Mouse (Mus musculus) adrenal gland, postnatal 36 days (tissue): ENCODE measurements around the gene Fgd3. TPM values are rescaled to one million over a fixed set of nuclear protein-coding genes. Genes with fewer than 3 reads are reported as not detected.

Experiments
- DNase-seq, 2 experiments: peaks; one replicate each; pipeline ENCODE4 v3.0.0; 2021; ENCODE audit warnings: mixed read lengths in 1 of 2
- total RNA-seq, 2 experiments: library from RNA; stranded (reverse); gene quantifications; 2 replicates each; pipeline ENCODE4 v1.2.3; 2021

Gene Fgd3
- total RNA-seq, 2 experiments from 2014 or later: 2.7 to 5.3 TPM

DNA sequence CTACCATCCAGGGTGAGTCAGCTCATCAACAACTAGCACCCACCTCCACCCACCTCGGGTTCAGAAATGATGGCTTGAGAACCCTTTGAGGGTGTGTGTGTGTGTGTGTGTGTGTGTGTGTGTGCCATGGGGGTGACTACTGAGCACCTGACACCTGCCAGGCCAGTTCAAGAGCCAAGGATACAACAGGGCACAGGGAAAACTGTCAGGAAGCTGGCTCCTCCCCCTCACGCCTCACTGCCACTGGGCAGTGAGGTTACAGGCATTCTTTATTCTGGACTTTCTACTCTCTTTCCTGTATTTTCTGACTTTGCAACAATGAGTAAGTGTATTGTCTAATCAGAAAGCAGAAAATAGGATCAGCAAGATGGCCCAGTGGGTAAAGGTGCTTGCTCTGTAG lies 70.5 kb downstream of the Fgd3 start:
- DNase-seq: no peak

DNA sequence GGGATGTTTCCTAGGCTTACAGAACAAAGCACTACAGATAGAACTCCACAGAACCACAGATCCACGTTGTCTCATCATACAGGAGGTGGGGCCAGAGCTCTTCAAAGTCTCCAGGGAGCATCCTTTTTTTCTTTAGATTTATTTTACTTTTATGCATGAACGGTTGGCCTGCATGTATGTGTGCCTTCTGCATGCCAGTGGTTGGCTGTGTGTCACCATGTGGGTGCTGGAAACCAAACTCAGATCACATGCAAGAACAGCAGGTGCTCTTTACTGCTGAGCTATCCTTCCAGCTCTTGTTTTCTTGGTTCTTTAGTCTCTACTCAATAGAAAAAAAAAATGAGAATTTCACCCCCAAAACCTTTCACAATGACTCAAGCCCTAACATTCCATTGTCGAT lies 71.2 kb downstream of the Fgd3 start:
- no peak for DNase-seq

DNA sequence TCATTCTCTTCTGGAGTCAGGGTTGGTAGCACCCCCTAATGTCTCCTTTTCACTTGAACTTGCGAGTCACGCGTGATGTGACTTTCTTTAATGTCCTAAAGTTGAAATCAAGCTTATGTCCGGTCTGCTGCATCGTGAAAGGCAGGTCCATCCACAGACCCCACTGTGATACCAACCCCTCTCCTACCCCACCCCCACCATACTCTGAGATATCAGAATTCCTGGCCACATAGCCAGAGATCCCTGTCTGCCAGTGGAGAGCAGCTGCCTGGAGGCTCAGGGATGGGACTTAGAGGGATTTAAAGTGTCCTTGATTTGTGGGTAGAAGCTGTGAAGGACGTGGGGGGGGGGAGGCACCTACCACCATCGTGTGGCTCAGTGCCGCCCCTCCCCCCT lies 71.6 kb downstream of the Fgd3 start, which contains the start of gene Susd3:
Gene Susd3, minus strand, starts transcription at position 240 of the 396 bp plus-strand sequence.
- no peak for DNase-seq

DNA sequence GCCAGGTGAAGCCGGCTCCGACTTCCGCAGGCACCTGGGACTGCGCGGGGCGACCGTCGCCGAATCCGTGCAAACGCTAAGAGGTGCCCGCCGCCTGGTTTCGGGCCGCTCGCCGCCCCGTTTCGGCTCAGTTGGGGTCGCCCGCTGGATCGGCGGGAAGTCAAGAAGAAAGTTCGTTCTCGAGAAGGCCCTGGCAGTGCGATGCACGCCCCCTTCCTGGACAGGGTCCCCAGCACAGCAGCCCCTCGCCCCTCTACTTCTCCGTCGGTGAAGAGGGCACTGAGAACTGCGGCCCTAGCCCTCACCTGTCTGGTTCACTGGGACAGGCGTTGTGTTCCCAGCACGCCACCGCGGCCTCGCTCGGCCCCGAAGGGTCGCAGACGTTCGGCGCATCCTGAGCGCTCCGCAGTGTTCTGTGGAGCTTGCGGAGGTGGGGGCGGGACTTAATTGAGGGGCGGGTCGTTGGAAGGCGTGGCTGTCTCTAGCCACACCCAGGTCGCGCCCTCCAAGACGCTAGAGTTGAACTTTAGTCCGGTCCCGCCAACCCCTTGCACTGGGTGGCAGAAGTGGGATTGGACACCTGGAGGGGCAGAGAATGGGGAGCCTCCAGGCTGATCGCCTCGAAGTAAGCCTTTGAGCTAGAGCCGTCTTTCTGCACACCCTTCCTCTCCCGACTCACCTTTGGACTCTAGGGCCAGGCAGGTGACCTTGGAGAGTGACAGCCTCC lies 72.2 kb downstream of the Fgd3 start:
- peak; percentile 15 to 46 for DNase-seq

DNA sequence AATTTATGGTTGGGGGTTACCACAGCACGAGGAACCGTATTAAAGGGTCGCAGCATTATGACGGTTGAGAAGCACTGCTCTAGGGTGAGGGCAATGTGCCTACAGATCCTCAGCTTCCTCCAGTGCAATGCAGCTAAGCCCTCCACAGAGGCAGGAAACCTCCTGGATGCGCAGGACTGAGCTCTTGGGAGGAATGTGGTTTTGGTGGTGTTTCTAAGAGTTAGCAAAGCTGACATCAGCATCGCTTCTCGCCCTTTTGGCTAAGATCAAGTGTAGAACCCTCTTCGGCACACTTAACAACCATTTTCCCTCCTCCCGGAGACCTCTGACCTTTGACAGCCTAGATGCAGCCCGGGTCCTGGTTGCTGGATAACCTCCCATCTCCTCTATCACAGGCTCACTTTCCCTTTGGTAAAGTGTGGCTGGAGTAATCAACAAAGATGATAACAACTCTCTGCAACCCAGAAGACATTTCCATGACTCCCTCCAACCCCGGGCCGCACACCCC lies 72.8 kb downstream of the Fgd3 start:
- no peak for DNase-seq

DNA sequence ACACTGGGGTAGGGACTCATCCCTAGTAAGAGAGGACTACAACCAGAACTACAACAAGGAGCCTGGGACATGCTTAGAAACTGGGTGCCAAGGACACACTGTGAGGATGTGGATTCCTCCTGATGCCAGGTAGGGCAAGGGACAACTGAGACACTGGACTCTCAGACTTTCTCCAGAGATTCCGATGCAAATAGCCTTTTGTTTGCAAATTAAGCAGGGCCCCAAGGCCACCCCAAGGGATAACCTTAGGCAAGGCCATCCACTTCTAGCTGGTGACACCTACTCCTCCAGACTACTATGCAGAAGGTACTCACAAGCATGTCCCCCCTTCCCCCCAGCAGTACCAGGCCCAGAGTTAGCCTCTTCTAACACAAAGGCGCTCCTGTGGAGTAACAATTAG lies 73.5 kb downstream of the Fgd3 start:
- no peak for DNase-seq

DNA sequence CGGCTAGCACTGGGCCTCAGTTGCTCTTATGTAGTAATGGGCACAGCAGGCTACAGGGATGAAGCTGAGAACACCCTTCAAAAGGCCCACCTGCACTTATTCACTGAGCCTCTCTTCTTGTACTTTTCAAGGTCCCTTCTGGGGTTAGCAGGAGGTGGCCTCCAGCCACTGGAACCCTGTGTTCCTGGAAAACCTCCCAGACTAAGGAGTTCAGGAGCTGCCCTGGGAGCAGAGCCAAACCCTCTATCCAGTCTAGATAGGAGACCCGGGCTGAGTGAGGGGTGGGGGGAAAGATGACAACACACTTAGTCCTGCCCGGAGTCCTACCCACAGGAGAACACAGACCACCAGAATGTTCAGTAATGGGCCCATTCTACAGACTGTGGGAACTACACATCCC lies 74.1 kb downstream of the Fgd3 start:
- DNase-seq: peak in 1 of 2 experiments; percentile 80

DNA sequence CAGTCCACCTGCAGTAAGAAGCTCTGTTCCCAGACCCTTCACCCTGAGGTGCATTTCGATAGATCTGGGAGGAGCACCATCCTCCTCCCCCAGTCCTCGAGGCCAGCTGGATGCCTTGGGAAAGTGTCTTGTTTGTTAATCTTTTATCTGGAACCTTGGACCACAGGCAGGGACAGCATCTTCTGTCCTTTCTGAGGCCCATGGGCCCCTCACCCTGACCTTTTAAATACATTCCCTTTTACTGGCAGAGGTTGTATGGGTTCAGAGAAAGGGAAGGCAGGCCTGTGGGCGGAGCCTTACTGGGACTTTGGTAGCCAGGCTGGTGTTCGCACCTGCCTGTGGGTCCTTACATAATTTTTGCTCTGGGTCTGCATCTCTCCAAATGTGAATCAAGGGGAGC lies 74.9 kb downstream of the Fgd3 start:
- peak in 1 of 2 experiments; percentile 58 for DNase-seq

DNA sequence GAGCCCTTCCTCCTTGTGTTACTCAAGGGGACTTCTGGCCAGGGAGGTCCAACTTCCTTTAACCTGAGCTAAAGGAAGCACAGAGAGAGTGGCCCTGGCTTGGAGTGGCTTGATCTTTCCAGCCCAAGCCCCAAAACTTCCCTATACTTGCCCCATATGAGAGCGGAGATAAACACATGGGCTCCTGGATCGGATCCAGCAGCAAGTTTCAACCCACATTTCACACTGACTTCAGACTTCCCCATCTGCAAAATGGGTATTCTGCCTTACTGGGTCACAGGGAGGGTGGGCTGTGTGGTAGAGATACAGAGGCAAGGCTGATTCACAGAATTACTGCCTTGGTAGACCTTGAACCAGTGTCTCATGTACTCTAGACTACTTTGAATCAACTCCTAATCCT lies 76.6 kb downstream of the Fgd3 start:
- no peak for DNase-seq

DNA sequence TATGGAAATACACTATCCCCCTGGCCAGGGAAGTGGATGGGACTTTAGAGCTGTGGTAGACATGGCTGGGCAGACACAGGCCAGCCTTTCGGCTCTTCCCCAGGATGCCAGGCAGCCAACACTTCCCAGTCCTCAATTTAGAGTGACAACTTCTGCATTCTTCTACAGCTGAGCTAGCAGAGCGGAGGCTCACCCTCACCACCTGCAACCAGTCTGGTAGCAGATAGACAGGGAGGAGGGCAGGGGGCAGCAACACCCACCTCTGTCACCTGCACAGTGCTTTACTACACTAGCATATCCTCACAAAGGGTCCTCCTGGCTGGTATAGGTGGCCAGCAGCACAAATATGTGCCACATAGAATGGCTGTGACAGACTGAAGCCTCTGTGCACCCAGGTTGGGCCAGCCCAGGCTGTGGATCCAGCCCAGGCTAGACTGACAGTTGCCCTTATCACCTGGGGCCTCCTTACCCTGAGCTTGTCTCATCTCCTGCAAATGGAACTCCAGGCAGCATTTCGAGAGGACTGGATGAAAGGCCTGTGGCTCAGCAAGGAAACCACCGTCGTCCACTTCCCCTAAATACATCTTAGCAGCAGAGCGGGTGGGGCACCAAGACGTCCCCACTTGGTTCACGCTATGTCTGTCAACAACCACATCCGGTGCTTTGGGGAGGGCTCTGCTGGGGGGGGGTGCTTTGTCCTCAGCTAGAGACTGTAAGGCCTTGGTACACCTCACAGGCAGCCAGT lies 77.6 kb downstream of the Fgd3 start:
- peak in 1 of 2 experiments; percentile 43 for DNase-seq

DNA sequence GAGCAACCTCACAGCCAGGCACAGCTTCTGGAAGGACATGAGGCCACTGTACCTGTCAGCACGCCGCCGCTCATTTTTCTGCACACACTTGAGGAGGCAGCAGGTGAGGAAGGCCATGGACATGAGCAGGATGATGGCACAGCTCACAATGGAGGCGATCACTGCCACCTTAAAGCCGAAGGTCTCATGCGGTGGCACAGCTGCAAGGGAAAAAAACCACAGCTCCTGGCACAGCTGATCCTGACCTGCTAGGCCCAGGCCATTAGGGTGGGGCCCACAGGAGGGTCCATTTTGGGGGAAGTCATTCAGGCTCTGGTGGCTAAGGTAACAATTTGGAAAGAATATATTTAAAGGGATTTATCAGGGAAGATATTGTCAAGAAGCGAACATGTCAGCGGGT lies 81.4 kb downstream of the Fgd3 start:
- DNase-seq: no peak

DNA sequence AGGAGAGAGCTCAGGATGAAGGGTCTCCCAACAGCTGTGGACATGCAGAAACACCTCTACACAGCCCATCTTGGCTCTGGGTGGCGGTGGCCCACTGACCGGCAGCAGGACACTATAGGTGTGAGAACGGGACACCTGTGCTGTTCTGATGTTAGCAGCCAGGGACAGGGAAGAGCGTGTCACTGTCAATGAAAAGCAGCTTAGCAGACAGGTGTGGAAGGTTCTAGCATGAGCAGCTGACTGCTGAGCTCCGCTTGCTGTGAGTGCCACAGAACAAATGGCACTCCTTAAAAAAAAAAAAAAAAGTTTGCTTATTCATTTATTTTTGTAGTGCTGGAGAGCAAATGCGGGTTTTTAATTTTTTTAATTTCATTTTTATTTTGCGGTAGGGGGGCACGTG lies 82.5 kb downstream of the Fgd3 start:
- DNase-seq: no peak

DNA sequence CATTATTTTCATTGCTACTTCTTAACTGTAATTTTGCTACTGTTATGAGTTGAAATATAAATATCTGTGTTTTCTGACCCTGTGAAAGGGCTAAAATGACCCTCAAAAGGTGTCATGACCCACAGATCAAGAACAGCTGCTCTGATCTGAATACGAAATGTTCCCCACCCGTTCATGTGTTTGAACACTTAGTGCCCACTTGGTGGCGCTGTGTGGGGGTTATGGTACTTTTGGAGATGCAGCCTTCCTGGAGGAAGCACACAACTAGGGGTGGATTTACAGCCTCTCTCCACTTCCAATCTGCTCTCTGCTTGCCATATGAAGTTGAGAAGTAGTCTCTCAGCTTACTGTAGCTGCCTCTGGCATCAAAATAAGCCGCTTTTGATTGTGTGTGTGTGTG lies 85.4 kb downstream of the Fgd3 start:
- no peak for DNase-seq

DNA sequence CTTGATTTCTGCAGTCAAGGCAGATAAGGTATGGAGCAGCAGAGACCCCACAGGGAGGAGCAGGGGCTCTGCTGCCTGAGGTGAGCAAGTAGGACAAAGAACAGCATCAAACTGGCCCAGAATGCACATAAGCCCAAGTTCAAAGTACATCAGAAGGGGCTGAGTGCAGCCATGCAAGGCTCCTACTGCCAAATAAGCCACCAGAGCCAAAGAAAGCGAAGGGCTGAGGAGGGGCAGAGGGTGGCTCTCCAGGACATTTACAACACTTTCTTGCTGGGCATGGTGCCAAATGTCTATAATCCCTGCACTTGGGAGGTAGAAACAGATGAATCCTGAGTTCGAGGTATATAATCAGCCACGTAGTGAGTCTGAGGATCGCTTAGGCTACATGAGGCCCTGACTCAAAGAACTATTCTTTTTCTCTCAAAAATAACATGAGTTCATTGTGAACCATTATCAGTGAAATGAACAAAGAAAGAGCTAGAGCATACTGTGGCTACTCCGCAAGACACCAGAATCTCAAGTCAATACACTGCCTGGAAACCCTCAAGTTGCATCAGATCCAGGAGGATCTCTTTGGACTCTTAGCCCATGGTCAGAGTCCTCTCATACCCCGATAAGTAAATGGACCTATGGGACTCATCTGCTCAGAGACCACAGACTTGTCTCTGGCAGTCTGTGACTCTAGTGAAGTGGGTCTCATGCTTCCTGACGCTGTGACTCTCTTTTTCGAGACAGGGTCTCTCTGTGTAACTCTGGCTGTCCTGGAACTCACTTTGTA lies 86.1 kb downstream of the Fgd3 start:
- no peak for DNase-seq

DNA sequence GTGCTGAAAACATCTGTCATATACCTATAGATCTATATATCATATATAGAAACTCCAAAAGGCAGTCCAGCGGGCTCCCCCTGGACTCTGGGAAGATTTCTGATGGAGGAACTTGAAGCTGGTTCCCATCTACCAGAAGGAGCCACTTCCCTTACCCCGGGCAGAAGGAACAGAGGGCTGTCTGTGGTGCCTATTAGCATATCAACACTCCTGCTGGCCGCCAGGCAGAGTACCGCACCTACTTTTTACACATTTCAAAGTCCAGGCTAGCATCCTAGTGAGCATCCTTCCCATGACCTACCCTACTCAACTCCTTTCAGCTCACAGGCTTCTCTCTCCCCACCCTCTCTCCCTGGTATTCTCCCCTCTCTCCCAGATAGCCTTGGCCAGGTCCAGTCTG lies 94.5 kb downstream of the Fgd3 start:
- DNase-seq: no peak

DNA sequence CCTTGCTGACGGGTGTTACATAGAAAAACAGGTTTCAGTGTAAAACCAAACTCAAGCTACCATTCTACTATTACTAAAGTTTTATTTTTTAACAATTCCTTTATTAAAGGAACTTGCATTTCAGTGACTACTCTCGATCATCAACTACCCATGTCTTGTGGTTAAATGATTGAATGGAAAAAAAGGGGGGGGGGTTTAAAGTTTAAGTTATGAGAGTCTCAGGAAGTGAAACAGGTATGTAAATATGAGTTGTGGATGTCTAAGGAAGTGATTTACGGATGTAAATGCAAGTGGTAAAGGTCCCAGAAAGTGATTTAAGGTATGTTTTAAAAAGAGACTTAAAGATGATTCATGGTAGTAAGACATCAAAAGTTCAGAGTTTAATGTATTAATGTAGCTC lies 95.0 kb downstream of the Fgd3 start:
- no peak for DNase-seq

DNA sequence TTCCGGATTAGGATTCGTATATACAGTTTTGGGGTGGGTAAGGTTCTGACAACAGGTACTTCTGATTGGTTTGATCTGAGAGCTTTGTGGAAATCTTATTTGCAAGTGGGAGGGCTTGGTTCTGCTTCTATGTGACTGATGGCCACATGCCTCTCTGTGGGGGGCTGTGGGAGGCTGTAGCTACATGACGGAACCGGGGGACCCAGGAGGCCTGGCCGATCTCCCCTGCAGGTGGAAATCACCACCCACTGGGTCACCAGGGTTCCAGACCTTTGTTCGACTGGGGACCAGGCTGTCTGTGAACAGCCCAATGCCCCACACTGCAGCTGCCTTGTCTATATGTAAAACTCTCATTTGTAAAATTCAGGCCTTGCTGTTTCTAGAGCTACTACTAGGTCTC lies 95.4 kb downstream of the Fgd3 start:
- DNase-seq: no peak

DNA sequence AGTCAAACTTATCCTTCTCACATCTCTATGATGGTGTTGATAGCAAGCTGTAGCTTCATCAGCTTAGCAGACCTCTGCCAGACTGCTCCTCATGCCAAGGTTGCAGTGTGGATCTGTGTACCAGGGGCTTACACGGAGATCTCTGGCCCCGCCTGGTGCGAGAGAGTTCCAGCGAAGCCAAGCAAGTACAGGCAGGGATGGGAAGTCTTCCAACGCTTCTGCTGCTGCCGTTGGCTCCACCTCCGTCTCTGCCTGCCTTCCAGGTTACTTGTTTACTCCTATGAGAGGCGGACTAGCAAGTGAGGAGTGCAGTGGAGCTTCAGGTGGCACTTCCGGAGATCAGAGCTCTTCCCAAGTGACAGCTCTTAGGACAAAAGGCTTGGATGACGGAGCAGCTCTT lies 95.8 kb downstream of the Fgd3 start:
- no peak for DNase-seq

DNA sequence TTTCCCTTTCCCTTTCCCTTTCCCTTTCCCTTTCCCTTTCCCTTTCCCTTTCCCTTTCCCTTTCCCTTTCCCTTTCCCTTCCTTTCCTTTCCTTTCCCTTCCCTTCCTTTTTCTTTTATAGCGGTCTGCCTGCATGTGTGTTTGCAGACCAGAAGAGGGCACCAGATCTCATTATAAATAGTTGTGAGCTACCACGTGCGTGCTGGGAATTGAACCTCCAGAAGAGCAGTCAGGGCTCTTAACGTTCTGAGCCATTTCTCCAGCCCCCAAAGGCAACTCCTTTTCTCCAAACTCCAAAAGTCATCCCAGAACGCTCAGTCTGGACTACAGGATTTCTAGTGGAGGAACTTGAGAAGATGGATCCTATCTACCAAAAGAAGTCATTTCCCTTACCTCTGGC lies 99.2 kb downstream of the Fgd3 start:
- DNase-seq: no peak

DNA sequence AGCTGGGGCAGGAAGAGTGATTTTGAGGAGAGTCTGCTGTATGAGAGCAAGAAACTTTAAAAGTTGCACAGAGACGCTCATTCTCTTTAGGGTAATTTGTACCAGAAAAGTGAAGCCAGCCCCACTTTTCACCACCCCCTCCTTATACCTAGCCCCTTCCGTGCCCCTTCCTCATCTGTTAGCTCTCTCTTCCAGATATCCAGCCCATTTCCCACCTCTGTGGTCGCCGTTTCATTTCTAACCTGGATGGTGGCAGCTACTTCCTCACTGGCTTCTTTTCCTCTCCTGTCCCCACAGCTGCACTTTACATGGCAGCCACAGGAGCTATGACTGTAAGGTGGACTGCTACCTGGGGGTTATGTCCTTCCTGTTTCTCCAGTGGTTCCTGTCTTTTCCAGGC lies 100.7 kb downstream of the Fgd3 start:
- DNase-seq: no peak

DNA sequence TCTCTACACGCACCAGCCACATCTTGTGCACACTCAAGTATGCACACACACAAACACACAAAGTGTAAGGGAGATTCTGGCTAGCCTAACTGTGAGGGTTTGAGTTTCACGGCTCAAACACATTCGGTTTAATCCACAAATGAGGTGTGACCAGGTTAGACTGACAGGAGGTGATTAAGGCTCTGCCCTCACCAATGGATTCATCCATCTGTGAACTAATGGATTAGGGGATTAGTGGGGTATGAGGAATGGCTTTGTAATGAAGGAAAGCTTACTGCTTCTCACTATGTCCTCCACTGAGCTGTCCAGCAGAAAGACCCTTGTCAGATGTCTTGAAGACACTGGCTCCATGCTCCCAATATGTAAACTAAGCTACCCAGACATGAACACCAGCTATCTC lies 101.5 kb downstream of the Fgd3 start:
- DNase-seq: no peak

DNA sequence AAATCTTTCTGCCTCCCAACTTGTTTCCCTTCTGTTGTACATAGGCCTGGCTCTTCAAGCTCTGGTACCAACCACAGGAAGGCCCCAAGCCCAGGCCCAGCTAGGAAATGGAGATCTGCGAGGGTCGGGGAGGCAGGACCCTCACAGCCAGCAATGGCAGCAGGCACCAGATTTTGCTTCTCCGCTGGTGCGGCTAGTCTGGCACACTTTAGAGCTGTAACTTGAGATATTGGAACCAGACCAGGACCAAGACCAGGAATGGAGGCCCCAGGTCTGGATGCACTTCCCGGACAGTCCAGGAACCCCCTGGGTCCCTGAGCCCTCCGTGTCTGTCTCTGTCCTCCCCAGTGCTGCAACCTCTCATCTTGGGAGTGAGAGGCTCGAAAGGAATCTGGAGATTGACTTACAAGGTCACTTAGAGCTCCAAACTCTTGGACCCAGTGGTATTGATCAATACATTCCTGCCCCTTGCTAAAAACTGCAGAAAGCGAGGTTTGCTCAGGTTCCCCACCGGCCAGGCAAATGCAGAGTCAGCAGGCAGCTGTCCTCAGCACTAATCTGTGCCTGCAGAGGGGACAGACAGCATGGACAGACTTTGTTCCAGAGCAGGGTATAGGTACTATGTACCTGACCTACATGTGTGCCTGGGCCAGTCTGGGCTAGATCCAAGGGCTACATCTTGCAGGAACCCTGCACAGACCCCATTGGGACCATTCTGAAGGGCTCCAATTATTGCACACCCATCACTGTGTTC lies 103.1 kb downstream of the Fgd3 start:
- no peak for DNase-seq
